Mouse (Mus musculus): ENCODE data around the gene Pnkd. TPM values are rescaled to one million over a fixed set of nuclear protein-coding genes. Genes with fewer than 3 reads are reported as not detected.

Pnkd gene
- polyA plus RNA-seq, 1 experiment from 2014 or later = 320 TPM

DNA sequence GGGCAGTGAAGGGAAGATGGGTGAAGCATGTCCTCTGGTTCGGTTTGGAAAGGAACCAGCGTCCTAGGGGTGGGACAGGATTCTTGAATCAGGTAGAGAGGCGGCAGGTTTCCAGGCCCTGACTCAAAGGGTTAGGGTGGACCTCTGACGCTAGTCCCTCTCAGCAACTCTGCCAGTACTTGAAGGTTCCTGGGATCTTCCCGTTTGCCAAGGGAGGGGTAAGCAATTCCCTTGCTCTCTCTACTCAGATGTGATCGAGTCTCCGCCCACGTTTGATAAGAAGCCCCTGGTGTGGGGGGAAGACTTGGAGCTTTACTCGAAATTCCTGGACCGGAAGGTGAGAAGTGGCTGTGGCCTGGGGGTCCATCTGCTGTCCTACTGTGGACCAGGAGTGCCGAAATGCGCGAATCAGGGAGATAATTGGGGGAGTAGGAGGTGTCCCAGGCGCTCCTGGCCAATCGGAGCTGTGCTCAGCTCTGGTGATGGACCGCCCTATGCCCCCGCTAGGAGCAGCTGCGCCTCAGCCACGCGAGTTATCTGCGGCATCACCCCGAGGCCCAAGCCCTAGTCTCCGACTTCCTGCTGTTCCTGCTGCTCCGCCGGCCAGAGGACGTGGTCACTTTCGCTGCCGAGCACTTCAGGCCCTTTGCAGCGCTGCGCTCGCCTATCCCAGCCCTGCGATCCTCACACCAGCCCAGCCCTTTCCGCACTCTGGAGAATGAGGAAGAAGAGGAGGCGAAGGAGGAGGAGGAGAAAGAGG is 83.3 kb downstream of the Pnkd start:
- H3K27me3 ChIP-seq (ENCODE audit: control insufficient read depth, insufficient read depth, low read length) = no peaks in the 10 kb centered on the region
- peak overlapping the region; percentile 54 for H3K9ac ChIP-seq (ENCODE audit: low read length)
- peak overlapping the region; percentile 40 to 42 for H3K4me3 ChIP-seq (ENCODE audit: control insufficient read depth in 1 of 2, insufficient read depth in 1 of 2, low read depth in 1 of 2, low read length in 2 of 2)
- no peaks in the 10 kb centered on the region for H3K36me3 ChIP-seq (ENCODE audit: control insufficient read depth, insufficient read depth, low read length)
- WGBS = 6% methylated on average over 33 of the region's 34 CpGs
- peak overlapping the region; percentile 81 for H3K4me2 ChIP-seq (ENCODE audit: low read length)
- H3K9me3 ChIP-seq (ENCODE audit: control insufficient read depth, low read length) = no peaks in the 10 kb centered on the region
- H3K27ac ChIP-seq (replicated peaks in 1 of 2; ENCODE audit: control insufficient read depth in 1 of 2, insufficient read depth in 1 of 2, low read depth in 2 of 2, low read length in 2 of 2) = no peak overlapping the region; a peak in 1 of 4 replicates
- H3K4me1 ChIP-seq (ENCODE audit: control insufficient read depth in 2 of 2, insufficient read depth in 2 of 2, low read length in 2 of 2) = peaks cover 3 to 9% of the 10 kb centered on the region in 2 experiments; a peak in 1 of 4 replicates
- ATAC-seq (ENCODE audit: insufficient number of reproducible peaks, insufficient read depth, low FRiP score, low read depth) = peak; percentile 55

DNA sequence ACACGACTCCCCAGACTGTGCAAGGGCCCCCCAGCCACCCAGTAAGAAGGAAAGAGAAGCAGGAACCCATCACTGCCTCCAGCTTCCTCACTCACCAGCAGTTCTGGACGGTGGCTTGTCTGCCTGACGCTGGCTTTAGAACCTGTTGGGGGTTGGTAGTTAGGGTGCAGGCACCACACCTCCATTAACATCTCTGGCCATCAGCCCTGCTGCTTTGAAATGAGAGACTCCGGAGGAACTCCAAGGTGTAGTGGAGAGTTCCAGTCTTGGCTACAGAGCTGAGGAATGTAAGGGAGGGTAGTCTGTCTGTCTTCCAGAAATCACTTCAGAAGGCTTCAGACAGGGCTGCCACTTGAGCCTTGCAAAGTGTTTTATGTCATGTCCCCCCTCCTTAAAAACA is 85.3 kb downstream of the Pnkd start:
- Histone ChIP-seq H3K4me3 (ENCODE audit: control insufficient read depth in 1 of 2, insufficient read depth in 1 of 2, low read depth in 1 of 2, low read length in 2 of 2) (no peak overlapping the region), H3K9me3 (ENCODE audit: control insufficient read depth, low read length) (no peaks in the 10 kb centered on the region), H3K9ac (ENCODE audit: low read length) (no peak overlapping the region), H3K27me3 (ENCODE audit: control insufficient read depth, insufficient read depth, low read length) (no peaks in the 10 kb centered on the region), H3K4me2 (ENCODE audit: low read length) (no peak overlapping the region), H3K4me1 (ENCODE audit: control insufficient read depth in 2 of 2, insufficient read depth in 2 of 2, low read length in 2 of 2) (peaks cover 5 to 11% of the 10 kb centered on the region in 2 experiments; a peak in 2 of 4 replicates), H3K36me3 (ENCODE audit: control insufficient read depth, insufficient read depth, low read length) (no peaks in the 10 kb centered on the region), H3K27ac (replicated peaks in 1 of 2; ENCODE audit: control insufficient read depth in 1 of 2, insufficient read depth in 1 of 2, low read depth in 2 of 2, low read length in 2 of 2) (no peak overlapping the region)
- WGBS = 38% methylated on average over 4 of the region's 4 CpGs
- no peak for ATAC-seq (ENCODE audit: insufficient number of reproducible peaks, insufficient read depth, low FRiP score, low read depth)

DNA sequence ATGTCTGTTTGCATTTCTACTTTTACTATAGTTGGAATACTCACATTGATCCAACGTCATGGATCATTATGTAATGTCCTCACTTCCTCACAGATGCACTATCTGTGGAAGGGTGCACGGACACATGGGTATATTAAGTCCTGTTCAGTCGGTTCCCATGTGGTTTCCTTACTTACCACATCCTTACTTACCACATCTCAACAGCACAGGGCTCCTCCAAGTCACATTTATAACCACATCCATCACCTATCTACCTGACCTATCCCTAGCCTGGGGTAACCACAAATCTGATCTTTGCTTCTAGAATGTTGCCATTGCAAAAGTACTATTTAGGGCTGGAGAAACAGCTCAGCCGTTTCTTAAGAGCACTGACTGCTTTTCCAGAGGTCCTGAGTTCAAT is 88.6 kb downstream of the Pnkd start:
- Histone ChIP-seq H3K27me3 (ENCODE audit: control insufficient read depth, insufficient read depth, low read length) (no peaks in the 10 kb centered on the region), H3K36me3 (ENCODE audit: control insufficient read depth, insufficient read depth, low read length) (no peaks in the 10 kb centered on the region), H3K9ac (ENCODE audit: low read length) (no peak overlapping the region), H3K9me3 (ENCODE audit: control insufficient read depth, low read length) (no peaks in the 10 kb centered on the region), H3K4me2 (ENCODE audit: low read length) (no peak overlapping the region), H3K4me1 (ENCODE audit: control insufficient read depth in 2 of 2, insufficient read depth in 2 of 2, low read length in 2 of 2) (peaks cover 5 to 6% of the 10 kb centered on the region in 2 experiments; a peak in 2 of 4 replicates), H3K27ac (replicated peaks in 1 of 2; ENCODE audit: control insufficient read depth in 1 of 2, insufficient read depth in 1 of 2, low read depth in 2 of 2, low read length in 2 of 2) (no peak overlapping the region), H3K4me3 (ENCODE audit: control insufficient read depth in 1 of 2, insufficient read depth in 1 of 2, low read depth in 1 of 2, low read length in 2 of 2) (no peak overlapping the region)
- WGBS = 64% methylated on average over 4 of the region's 4 CpGs
- no peak for ATAC-seq (ENCODE audit: insufficient number of reproducible peaks, insufficient read depth, low FRiP score, low read depth)

DNA sequence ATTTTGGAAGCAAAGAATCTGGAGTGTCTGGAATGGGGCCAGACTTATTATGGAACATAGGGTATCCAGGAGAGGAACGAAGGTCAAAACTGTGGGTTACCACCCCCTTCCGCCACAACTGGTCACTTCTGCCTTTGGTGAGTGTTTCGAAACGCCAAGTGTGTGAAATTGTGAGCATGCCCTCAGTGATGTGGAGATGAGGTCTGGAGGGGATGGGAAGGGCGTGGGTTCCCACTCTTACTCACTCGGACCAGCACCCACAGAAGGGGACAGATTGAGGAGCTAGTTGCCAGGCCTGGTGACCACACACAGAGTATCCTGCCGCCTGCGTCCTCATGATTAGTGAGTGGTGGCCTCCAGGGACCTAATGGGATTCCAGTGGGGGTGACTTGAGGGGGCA is 90.2 kb downstream of the Pnkd start, which contains the start of gene Slc11a1:
Gene Slc11a1, plus strand, starts transcription at position 216 of the 400 bp plus-strand sequence.
- H3K27me3 ChIP-seq (ENCODE audit: control insufficient read depth, insufficient read depth, low read length) = no peaks in the 10 kb centered on the region
- H3K4me1 ChIP-seq (ENCODE audit: control insufficient read depth in 2 of 2, insufficient read depth in 2 of 2, low read length in 2 of 2) = peaks cover 5 to 6% of the 10 kb centered on the region in 2 experiments; a peak in 2 of 4 replicates
- H3K36me3 ChIP-seq (ENCODE audit: control insufficient read depth, insufficient read depth, low read length) = no peaks in the 10 kb centered on the region
- H3K9me3 ChIP-seq (ENCODE audit: control insufficient read depth, low read length) = no peaks in the 10 kb centered on the region
- no peak for ATAC-seq (ENCODE audit: insufficient number of reproducible peaks, insufficient read depth, low FRiP score, low read depth)
- H3K9ac ChIP-seq (ENCODE audit: low read length) = no peak within 1 kb of the TSS
- no peak within 1 kb of the TSS for H3K4me2 ChIP-seq (ENCODE audit: low read length)
- H3K4me3 ChIP-seq (ENCODE audit: control insufficient read depth in 1 of 2, insufficient read depth in 1 of 2, low read depth in 1 of 2, low read length in 2 of 2) = no peak within 1 kb of the TSS
- no peak within 1 kb of the TSS for H3K27ac ChIP-seq (replicated peaks in 1 of 2; ENCODE audit: control insufficient read depth in 1 of 2, insufficient read depth in 1 of 2, low read depth in 2 of 2, low read length in 2 of 2)
- 71% methylated on average over 8 of the region's 8 CpGs for WGBS

DNA sequence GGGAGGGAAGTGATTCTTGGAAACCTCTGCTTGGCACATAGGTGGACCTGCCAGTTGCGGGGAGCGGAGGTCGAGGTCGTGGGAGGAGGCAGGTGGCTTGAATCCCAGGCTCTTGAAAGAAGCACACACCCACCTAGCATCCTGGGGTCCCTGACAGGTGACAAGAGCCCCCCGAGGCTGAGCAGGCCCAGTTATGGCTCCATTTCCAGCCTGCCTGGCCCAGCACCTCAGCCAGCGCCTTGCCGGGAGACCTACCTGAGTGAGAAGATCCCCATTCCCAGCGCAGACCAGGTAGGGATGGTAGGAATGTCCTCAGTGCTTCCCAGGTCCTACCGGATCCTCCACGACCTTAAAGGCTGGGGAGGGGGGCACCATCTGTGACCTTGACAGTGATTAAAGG is 90.8 kb downstream of the Pnkd start:
- Histone ChIP-seq H3K36me3 (ENCODE audit: control insufficient read depth, insufficient read depth, low read length) (no peaks in the 10 kb centered on the region), H3K9ac (ENCODE audit: low read length) (no peak overlapping the region), H3K27ac (replicated peaks in 1 of 2; ENCODE audit: control insufficient read depth in 1 of 2, insufficient read depth in 1 of 2, low read depth in 2 of 2, low read length in 2 of 2) (no peak overlapping the region), H3K4me1 (ENCODE audit: control insufficient read depth in 2 of 2, insufficient read depth in 2 of 2, low read length in 2 of 2) (peaks cover 5 to 6% of the 10 kb centered on the region in 2 experiments; a peak in 2 of 4 replicates), H3K4me3 (ENCODE audit: control insufficient read depth in 1 of 2, insufficient read depth in 1 of 2, low read depth in 1 of 2, low read length in 2 of 2) (no peak overlapping the region), H3K27me3 (ENCODE audit: control insufficient read depth, insufficient read depth, low read length) (no peaks in the 10 kb centered on the region), H3K4me2 (ENCODE audit: low read length) (no peak overlapping the region), H3K9me3 (ENCODE audit: control insufficient read depth, low read length) (no peaks in the 10 kb centered on the region)
- ATAC-seq (ENCODE audit: insufficient number of reproducible peaks, insufficient read depth, low FRiP score, low read depth) = no peak
- 74% methylated on average over 10 of the region's 10 CpGs for WGBS

DNA sequence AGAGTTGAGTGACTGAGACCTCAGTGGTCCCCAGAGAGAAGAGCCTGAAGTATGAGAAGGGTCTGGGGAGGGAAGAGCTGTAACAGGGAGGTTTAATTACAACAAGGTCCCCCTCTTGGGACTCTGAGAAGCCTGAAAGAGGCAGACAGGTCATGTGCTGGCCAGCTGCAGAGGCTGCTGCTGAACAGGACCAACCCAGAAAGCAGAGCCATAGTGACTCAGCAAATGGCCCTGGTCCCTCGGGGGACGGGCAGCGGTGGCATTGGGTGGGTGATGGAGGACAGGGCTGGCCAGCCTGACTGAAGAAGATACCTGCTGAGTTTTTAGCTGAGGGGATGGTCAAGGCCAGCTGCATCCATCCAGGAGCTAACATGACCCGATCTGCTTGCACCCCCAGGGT is 91.7 kb downstream of the Pnkd start:
- ATAC-seq (ENCODE audit: insufficient number of reproducible peaks, insufficient read depth, low FRiP score, low read depth) = no peak
- Histone ChIP-seq H3K36me3 (ENCODE audit: control insufficient read depth, insufficient read depth, low read length) (no peaks in the 10 kb centered on the region), H3K4me2 (ENCODE audit: low read length) (no peak overlapping the region), H3K9ac (ENCODE audit: low read length) (no peak overlapping the region), H3K4me3 (ENCODE audit: control insufficient read depth in 1 of 2, insufficient read depth in 1 of 2, low read depth in 1 of 2, low read length in 2 of 2) (no peak overlapping the region), H3K4me1 (ENCODE audit: control insufficient read depth in 2 of 2, insufficient read depth in 2 of 2, low read length in 2 of 2) (peaks cover 5 to 6% of the 10 kb centered on the region in 2 experiments; a peak in 2 of 4 replicates), H3K9me3 (ENCODE audit: control insufficient read depth, low read length) (no peaks in the 10 kb centered on the region), H3K27me3 (ENCODE audit: control insufficient read depth, insufficient read depth, low read length) (no peaks in the 10 kb centered on the region), H3K27ac (replicated peaks in 1 of 2; ENCODE audit: control insufficient read depth in 1 of 2, insufficient read depth in 1 of 2, low read depth in 2 of 2, low read length in 2 of 2) (no peak overlapping the region)
- 78% methylated on average over 4 of the region's 4 CpGs for WGBS

DNA sequence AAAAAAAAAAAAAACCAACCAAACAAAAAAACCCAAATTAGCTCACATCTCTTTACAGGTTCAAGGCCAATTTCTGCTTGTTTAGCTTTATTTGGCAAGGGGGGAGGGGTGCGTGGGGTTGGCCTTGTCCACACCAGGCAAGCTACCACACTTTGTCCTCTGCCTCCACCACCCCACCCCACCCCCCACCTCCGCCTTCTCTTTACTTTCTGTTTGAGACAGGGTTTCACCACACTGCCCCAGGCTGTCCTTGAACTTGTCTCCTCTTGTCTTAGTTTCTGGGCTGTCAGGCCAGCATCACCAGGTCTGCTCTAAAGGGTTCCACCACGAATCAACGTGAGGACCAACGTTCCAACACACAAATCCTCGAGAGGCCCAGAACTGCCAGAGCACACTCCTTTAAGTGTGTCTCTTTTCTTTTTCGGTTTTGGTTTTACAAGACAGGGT is 94.4 kb downstream of the Pnkd start:
- no peak overlapping the region for H3K27ac ChIP-seq (replicated peaks in 1 of 2; ENCODE audit: control insufficient read depth in 1 of 2, insufficient read depth in 1 of 2, low read depth in 2 of 2, low read length in 2 of 2)
- no peak overlapping the region for H3K4me2 ChIP-seq (ENCODE audit: low read length)
- no peaks in the 10 kb centered on the region for H3K36me3 ChIP-seq (ENCODE audit: control insufficient read depth, insufficient read depth, low read length)
- H3K9me3 ChIP-seq (ENCODE audit: control insufficient read depth, low read length) = no peaks in the 10 kb centered on the region
- no peak overlapping the region for H3K4me3 ChIP-seq (ENCODE audit: control insufficient read depth in 1 of 2, insufficient read depth in 1 of 2, low read depth in 1 of 2, low read length in 2 of 2)
- no peaks in the 10 kb centered on the region for H3K27me3 ChIP-seq (ENCODE audit: control insufficient read depth, insufficient read depth, low read length)
- ATAC-seq (ENCODE audit: insufficient number of reproducible peaks, insufficient read depth, low FRiP score, low read depth) = no peak
- 79% methylated on average over 7 of the region's 7 CpGs for WGBS
- no peak overlapping the region for H3K9ac ChIP-seq (ENCODE audit: low read length)
- H3K4me1 ChIP-seq (ENCODE audit: control insufficient read depth in 2 of 2, insufficient read depth in 2 of 2, low read length in 2 of 2) = peaks cover 5 to 6% of the 10 kb centered on the region in 2 experiments; a peak in 2 of 4 replicates

Data from heart, embryonic 14.5 days (tissue).